Mouse (Mus musculus) kidney, postnatal 10 days (tissue): ENCODE results near the gene Rnf40.

Source experiments
- DNase-seq: peaks from one replicate; pipeline ENCODE4 v3.0.0; 2021; ENCODE audit warnings: mixed read lengths

The Rnf40 gene

GRCm38 (mm10) chr7:127652050-127652449, 63.5 kb downstream of the Rnf40 start:
- DNase-seq: peak; percentile 48

GRCm38 (mm10) chr7:127654318-127654717, 65.8 kb downstream of the Rnf40 start:
- DNase-seq: no peak
